Mouse (Mus musculus) brain, adult 2 months (tissue): ENCODE measurements at regions not wholly inside any gene's neighbourhood (a gene's known extent, or its start where the extent isn't known, plus 50 kb on each side); places are given as distances from the start of the nearest gene placed in this dataset.
"Not testable (repeated sequence)": the region's sequence is repeated elsewhere in the genome, so short reads cannot be mapped to it uniquely, and the experiment has no call there.

Source experiments
- DNase-seq: peaks from one replicate; pipeline ENCODE4 v3.0.0; 2011; ENCODE audit warnings: low read depth, low spot score

DNA sequence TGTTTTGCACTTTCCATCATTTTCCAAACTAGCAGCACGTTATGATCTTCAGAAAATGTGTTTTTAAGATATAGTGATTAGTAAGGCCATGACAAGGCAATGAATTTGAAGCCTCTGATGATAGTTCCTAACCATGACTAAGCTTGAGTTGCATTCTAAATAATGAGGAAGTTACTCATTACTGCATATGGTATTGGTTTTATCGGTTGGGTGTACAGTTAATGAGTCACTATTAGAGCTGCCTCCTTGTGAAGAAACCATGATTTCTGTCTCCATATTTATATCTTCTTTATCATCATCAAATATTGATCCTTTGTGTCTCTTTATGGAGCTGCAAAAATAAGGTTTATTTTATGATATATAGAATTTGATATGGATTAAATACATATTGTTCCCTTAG lies 4763.5 kb upstream of the Gm7489 start:
- no peak for DNase-seq

DNA sequence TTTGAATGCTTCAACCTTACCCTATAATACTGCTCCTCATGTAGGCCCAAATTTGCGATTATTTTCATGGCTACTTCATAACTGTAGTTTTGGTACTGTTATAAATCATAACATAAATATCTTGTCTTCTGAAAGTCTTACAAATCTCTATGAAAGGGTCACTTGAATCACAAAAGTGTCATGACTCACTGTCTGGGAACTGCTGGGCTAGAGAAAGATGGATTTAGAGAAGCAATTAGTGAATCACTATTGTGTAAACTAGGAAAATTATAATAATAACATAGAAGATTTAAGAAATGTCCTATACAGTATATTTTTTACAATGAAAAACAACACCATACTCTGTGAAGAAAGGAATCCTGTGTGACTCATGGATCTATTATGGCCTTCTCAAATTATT lies 4738.3 kb upstream of the Gm7489 start:
- DNase-seq, result no peak

DNA sequence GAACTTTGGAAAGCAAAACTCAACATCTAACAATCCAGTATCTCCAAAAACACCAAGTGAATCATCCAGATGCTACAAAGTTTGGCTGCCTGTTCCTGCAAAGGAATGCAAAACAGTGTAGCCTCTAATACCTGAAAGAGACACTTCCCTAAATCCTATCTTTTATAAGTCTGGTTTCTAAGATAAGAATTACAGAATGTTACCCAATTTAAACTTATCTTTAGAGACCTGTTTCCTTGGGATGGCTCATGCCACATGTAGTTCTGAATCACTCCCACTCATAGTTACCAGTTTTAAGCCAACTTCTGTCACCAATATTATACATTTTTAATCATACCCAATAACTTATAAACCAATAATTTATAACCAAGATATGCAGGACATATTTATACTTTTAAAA lies 4732.7 kb upstream of the Gm7489 start:
- no peak for DNase-seq

DNA sequence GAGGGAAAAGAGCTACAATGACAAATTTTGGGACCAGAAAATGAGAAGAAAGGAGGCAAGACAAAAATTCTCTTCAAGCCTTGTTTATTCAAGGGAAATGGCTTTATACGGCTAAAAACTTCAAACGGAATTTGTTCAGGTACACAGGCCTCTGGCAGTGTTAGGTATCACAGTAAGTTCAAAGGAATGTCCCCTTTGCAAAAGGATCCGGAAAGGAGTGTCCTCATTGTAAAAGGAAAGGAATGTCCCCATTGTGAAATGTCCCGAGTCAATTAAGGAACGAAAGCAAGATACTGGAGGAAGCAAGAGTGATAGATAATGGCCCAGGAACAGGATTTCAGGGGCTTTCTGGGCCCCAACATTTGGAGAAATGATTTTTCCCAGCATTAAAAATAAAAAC lies 4730.7 kb upstream of the Gm7489 start:
- no peak for DNase-seq

DNA sequence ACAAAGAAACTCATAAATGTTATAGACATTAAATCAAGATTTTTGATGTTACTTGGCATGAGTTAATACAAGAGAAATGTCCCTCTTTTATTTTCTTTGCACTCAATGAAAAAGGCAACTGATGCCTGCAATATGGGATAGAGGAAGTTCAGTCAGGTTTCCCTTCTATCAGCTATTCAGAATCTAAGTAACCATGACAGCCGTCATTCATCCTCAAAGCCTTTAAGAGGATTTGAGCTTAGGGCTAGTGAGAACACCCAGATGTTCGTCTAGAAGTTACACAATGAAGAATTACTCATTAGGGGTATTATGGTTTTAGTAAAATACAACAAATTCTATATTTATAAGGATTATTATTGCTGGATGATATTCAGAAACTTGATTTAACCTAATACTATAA lies 4693.2 kb upstream of the Gm7489 start:
- DNase-seq, result no peak

GRCm38 (mm10) chr15:49192571-49192970 lies 4692.1 kb upstream of the Gm7489 start:
- DNase-seq, result not testable (repeated sequence)

DNA sequence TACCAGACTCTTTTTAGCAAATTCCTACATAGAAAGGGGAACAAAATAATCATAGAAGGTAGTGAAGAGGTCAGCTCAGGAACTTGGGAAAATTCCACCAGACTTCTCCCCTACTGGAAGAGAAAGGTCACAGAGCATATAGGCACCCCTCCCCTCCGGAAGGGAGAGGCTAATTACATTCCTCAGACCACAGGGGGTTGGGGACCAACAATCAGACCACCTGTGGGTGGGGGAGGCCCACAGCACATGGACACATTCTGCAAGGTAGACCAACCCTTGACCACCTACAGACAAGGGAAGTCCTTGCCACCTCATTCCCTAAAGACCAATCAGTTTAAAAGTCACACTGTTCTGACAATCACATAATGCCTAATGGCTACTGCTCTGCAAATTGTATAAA lies 4655.6 kb upstream of the Gm7489 start:
- no peak for DNase-seq

GRCm38 (mm10) chr15:49230846-49231245 lies 4653.9 kb upstream of the Gm7489 start:
- DNase-seq, result no peak

- DNase-seq, result peak; percentile 8
These were observed 4614.5 kb upstream of the Gm7489 start for GRCm38 (mm10) chr15:49270198-49270597.
